Mouse (Mus musculus): ENCODE results near the gene Il21r. TPM values are rescaled to one million over a fixed set of nuclear protein-coding genes. Genes with fewer than 3 reads are reported as not detected.

The Il21r gene
- polyA plus RNA-seq, 1 experiment from 2014 or later = 0.55 TPM

DNA sequence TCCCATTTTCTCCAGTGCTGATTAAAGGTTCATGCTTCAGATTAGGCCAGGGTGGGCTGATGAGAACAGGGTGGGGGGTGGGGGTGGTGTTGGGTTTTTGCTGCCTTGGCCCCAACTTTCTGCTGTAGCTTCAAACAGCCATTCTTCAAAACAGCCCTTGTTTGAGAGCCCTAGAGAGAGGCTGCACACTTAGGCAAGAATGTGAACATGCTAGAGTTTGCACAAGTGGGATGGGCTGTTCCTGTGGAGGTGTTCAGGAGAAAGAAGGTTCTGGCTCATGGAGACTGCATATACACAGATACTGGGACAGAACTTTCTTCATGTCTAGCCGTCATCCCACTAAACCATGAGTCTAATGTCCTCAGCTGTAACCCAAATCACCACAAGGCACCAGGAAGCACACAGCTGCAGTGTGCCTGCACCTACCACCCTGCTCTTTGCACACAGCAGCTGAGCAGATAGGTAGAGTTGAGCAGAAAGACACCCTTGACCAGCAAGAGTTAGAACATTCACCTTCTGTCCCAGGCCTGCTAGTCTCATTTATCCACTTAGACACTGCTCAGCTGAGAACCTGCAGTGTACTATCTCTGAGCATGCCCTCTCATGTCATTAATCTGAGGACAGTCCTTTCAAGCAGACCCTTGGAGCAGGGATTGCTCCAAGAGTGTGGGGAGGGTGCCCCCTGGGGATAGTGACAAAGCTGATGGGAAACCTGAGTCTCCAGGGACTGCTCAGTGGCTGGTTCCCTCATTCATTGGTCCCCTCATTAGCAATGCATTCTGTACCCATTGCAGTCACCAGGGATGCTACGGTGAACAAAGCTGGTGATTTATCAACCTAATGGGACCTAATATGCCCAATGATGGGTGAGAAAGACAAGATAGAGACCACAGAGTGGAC is 3.3 kb downstream of the Il21r start:
- Histone ChIP-seq H3K4me1 (no peaks in the 10 kb centered on the region), H3K4me2 (replicated peaks) (no peak overlapping the region), H3K9ac (no peak overlapping the region), H3K36me3 (no peaks in the 10 kb centered on the region), H3K27me3 (no peaks in the 10 kb centered on the region), H3K9me3 (no peaks in the 10 kb centered on the region), H3K27ac (no peak overlapping the region), H3K4me3 (no peak overlapping the region)
- 80% methylated on average over 2 of the region's 2 CpGs for WGBS
- no peak for ATAC-seq (ENCODE audit: low FRiP score, low read depth)

DNA sequence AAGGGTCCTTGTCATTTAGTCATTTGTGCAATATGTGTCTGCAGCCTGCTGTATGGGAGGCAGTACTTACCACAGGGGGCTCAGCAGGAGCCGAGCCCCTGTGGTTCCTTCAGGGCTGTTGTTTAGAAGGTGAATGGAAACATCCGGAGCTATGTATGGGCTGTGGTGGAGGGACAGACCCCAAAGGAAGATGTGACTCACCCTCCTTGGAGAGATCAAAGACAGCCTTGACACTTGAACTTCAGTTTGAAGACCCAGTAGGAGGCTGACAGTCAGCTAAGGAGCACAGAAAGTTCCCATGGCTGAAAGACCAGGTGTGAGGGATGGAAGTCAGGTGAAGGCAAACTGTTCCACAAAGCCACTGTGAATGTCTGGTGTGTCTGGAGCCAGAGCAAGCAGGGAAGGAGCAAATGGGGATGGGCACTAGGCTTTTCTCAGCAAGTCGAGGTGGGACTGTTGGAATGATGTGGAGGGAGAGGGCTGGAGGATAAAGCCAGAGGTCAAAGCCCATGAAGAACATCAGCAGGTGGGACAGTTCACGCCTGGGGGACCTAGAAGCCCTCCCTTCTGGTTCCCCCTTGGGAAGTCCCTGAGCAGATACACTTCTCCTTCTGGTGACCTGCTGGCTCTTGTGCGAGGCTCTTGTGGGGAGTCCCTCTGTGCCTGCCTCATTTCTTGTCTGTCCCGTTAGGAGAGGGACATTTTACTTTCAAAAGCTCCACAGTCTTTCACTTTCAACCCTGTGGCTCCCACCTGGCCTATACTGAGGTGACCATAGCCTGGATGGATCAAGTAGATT is 4.4 kb downstream of the Il21r start:
- H3K4me1 ChIP-seq = no peaks in the 10 kb centered on the region
- no peaks in the 10 kb centered on the region for H3K27me3 ChIP-seq
- 55% methylated on average over 6 of the region's 6 CpGs for WGBS
- H3K4me3 ChIP-seq = no peak overlapping the region
- H3K9me3 ChIP-seq = no peaks in the 10 kb centered on the region
- H3K9ac ChIP-seq = no peak overlapping the region
- H3K4me2 ChIP-seq (replicated peaks) = no peak overlapping the region
- H3K36me3 ChIP-seq = no peaks in the 10 kb centered on the region
- ATAC-seq (ENCODE audit: low FRiP score, low read depth) = no peak
- no peak overlapping the region for H3K27ac ChIP-seq

DNA sequence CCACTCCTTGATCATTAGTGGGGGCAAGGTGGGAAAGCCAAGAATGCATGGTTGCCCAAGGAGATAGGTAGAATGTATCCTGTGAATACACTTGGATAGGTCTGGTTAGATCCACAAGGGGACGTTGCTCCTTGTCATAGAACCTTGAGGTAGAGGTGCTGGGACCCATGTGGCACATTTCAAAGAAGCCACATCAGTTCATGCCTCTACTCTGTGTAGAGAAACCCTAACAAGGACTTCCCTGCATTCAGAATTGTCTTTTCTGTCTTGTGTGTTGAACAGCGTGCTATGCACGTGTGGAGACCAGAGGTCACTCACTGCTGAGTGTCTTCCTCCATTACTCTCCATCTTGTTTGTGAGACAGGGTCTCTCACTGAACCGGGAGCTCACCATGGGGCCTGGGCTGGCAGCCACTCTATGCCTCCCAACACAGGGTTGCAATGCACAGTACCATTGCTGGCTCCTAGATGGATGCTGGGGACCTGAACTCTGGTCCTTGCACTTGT is 5.0 kb downstream of the Il21r start:
- no peak overlapping the region for H3K4me3 ChIP-seq
- no peak overlapping the region for H3K9ac ChIP-seq
- H3K4me1 ChIP-seq = no peaks in the 10 kb centered on the region
- no peaks in the 10 kb centered on the region for H3K36me3 ChIP-seq
- WGBS = 87% methylated on average over 4 of the region's 4 CpGs
- no peak for ATAC-seq (ENCODE audit: low FRiP score, low read depth)
- no peak overlapping the region for H3K4me2 ChIP-seq (replicated peaks)
- H3K27ac ChIP-seq = no peak overlapping the region
- no peaks in the 10 kb centered on the region for H3K9me3 ChIP-seq
- H3K27me3 ChIP-seq = no peaks in the 10 kb centered on the region

DNA sequence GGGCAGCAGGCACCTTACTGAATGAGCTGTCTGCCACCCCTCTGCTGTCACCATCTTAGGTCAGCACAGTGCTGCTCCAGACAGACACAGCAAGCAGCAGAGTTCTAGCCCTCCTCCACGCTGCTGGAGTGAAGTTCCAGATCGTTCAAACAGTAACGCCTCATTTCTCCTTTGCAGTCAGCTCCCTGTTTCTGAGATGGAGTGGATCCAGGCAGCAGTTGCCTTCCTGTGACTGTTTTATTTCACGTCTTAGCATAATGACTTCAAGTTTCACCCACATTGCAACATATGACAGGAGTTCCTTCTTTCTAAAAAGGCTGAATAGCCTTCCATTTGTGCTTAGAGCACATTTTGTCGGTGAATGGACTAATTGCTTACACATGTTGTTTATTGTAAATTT is 10.3 kb downstream of the Il21r start:
- H3K4me3 ChIP-seq = no peak overlapping the region
- H3K9me3 ChIP-seq = no peaks in the 10 kb centered on the region
- whole genome bisulfite sequencing = 64% methylated on average over 5 of the region's 5 CpGs
- H3K36me3 ChIP-seq = no peaks in the 10 kb centered on the region
- no peak overlapping the region for H3K4me2 ChIP-seq (replicated peaks)
- H3K4me1 ChIP-seq = no peaks in the 10 kb centered on the region
- no peaks in the 10 kb centered on the region for H3K27me3 ChIP-seq
- H3K27ac ChIP-seq = no peak overlapping the region
- ATAC-seq (ENCODE audit: low FRiP score, low read depth) = no peak
- no peak overlapping the region for H3K9ac ChIP-seq

DNA sequence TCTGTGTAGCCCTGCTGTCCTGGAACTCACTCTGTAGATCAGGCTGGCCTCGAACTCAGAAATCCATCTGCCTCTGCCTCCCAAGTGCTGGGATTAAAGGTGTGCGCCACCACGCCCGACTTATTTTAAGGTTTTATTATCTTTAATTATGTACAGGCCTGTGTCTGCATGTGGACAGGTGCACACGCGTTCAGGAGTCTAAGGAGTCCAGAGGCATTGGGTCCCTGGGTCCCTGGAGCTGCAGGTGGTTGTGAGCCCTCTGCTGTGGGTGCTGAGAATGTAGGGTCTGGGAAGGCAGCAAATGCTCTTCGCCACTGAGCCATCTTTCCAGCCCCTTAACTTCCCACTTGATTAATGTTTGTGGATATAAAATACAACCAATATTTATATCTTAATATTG is 12.2 kb downstream of the Il21r start:
- Histone ChIP-seq H3K36me3 (no peaks in the 10 kb centered on the region), H3K27me3 (no peaks in the 10 kb centered on the region), H3K9ac (no peak overlapping the region), H3K4me3 (no peak overlapping the region), H3K27ac (no peak overlapping the region), H3K9me3 (no peaks in the 10 kb centered on the region), H3K4me2 (replicated peaks) (no peak overlapping the region), H3K4me1 (no peaks in the 10 kb centered on the region)
- WGBS = 83% methylated on average over 7 of the region's 7 CpGs
- no peak for ATAC-seq (ENCODE audit: low FRiP score, low read depth)

DNA sequence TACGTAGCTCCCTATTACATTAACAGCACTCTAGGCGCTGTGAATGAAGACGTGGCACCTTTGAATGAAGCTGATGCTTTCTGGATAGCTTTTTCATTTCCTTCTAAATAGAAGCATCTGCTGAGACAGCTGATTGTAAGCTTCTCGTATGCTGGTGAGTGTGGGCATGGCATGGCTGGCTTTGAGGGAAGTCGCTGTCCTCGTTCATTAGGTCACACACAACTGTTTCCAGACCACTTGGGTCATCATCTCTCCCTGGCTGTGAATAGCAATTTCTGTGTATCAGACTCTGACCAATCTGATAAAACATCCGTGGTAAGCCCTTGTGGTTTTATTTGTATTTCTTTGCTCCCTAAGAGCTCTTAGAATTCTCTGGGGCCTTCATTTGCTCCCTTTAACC is 14.8 kb downstream of the Il21r start:
- Histone ChIP-seq H3K4me3 (no peak overlapping the region), H3K36me3 (no peaks in the 10 kb centered on the region), H3K9me3 (no peaks in the 10 kb centered on the region), H3K4me1 (no peaks in the 10 kb centered on the region), H3K9ac (no peak overlapping the region), H3K4me2 (replicated peaks) (no peak overlapping the region), H3K27ac (no peak overlapping the region), H3K27me3 (no peaks in the 10 kb centered on the region)
- no peak for ATAC-seq (ENCODE audit: low FRiP score, low read depth)
- WGBS = 76% methylated on average over 7 of the region's 7 CpGs

DNA sequence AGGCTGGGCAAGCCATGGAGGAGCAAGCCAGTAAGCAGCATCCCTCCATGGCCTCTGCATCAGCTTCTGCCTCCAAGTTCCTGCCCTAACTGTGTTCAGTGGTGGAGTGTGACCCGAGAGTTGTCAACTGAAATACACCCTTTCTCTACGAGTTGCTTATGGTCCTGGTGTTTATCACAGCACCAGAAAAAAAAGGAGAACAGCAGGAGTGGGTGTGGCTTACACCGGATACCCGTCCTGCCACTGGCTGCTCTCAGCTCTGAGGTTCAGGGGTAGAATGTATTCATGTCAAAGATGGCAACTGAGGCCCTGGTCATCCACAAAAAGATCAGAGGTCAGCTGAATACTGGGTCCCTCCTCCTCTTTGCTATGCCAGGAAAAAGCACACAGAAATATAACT is 16.8 kb downstream of the Il21r start:
- Histone ChIP-seq H3K36me3 (no peaks in the 10 kb centered on the region), H3K27ac (no peak overlapping the region), H3K4me2 (replicated peaks) (no peak overlapping the region), H3K9me3 (no peaks in the 10 kb centered on the region), H3K4me1 (no peaks in the 10 kb centered on the region), H3K4me3 (no peak overlapping the region), H3K27me3 (no peaks in the 10 kb centered on the region), H3K9ac (no peak overlapping the region)
- no peak for ATAC-seq (ENCODE audit: low FRiP score, low read depth)
- 74% methylated on average over 4 of the region's 4 CpGs for WGBS

DNA sequence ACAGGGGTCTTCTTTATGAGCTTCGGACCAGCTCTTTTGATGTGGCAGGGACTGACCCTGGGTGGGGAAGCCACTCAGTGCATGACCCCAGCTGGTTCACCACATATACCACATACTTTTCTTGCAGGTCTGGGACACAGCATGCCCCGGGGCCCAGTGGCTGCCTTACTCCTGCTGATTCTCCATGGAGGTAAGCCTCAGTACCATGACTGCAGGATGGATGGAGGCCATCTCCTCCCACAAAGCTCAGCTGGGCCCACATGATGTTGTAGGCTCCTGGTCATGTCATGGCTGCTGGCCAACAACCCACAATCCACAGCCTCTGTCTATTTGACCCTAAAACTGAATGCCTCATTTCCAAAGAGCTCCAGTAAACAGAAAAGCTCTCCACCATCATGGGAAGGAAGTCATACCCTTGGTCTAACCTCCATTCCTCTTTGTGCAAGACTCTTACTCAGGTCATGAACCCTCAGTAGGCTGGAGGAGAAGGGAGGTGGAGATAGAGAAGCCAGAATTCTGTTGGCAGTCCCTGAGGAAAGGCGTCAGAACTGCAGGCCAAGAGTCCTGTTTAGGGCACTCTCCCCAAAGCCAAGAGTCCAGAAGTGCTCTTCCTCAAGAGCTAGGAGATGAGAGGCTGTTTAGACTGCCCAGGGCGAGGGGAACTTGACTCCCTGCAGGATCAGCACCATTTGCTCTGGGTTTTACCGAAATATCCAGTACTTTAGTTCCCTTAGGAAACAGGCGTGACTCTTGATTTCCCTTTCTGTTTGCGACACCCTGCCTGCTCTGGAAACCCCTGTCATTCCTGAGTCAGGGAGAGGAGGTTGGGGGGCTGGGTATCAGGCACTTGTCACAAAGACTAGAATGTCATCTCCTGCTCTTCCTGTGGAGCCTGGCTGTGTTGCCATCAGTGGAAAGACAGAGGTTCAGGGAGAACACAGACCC is 19.8 kb downstream of the Il21r start:
- H3K27ac ChIP-seq = no peak overlapping the region
- H3K9ac ChIP-seq = no peak overlapping the region
- no peaks in the 10 kb centered on the region for H3K36me3 ChIP-seq
- H3K4me2 ChIP-seq (replicated peaks) = no peak overlapping the region
- no peaks in the 10 kb centered on the region for H3K4me1 ChIP-seq
- H3K27me3 ChIP-seq = no peaks in the 10 kb centered on the region
- WGBS = 64% methylated on average over 7 of the region's 7 CpGs
- no peaks in the 10 kb centered on the region for H3K9me3 ChIP-seq
- no peak overlapping the region for H3K4me3 ChIP-seq
- ATAC-seq (ENCODE audit: low FRiP score, low read depth) = no peak

DNA sequence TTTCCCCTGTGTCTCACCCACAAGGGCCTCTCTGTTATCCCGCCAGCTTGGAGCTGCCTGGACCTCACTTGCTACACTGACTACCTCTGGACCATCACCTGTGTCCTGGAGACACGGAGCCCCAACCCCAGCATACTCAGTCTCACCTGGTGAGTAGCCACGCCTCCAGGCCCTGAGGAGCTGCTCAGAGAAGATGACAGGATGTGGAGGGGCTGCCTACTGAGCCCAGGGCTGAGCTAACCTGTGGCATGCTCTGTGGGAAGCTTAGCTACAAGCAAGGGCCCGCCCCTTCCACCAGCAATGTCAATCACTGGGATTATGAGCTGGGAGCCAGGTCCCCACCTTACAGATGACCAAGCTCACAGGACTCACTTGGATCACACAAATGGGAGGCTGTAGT is 22.0 kb downstream of the Il21r start:
- H3K9ac ChIP-seq = no peak overlapping the region
- no peaks in the 10 kb centered on the region for H3K27me3 ChIP-seq
- H3K4me1 ChIP-seq = no peaks in the 10 kb centered on the region
- 66% methylated on average over 4 of the region's 4 CpGs for WGBS
- H3K36me3 ChIP-seq = no peaks in the 10 kb centered on the region
- no peak overlapping the region for H3K4me2 ChIP-seq (replicated peaks)
- no peak overlapping the region for H3K4me3 ChIP-seq
- no peaks in the 10 kb centered on the region for H3K9me3 ChIP-seq
- ATAC-seq (ENCODE audit: low FRiP score, low read depth) = no peak
- H3K27ac ChIP-seq = no peak overlapping the region

DNA sequence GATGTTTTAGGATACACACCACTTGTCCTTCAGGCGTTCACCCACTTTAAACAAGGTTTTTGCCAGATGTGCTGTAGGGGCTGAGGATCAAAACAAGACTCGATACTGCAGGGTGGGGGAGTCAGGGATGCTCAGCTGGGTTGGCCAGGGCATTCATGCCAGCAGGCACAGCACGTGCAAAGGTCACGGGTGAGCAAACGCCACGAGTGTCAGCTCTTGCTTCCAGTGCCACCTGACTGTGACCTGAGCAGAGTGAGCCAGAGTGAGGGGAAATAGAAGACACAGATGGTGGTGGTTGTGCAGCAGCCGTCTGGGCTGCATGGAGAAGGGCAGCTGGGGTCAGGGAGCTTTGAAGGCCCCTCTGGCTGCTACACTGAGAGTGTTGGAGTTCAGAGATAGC is 22.6 kb downstream of the Il21r start:
- H3K27me3 ChIP-seq = no peaks in the 10 kb centered on the region
- H3K4me1 ChIP-seq = no peaks in the 10 kb centered on the region
- H3K36me3 ChIP-seq = no peaks in the 10 kb centered on the region
- ATAC-seq (ENCODE audit: low FRiP score, low read depth) = no peak
- H3K4me2 ChIP-seq (replicated peaks) = no peak overlapping the region
- H3K4me3 ChIP-seq = no peak overlapping the region
- H3K9me3 ChIP-seq = no peaks in the 10 kb centered on the region
- H3K9ac ChIP-seq = no peak overlapping the region
- WGBS = 57% methylated on average over 7 of the region's 7 CpGs
- no peak overlapping the region for H3K27ac ChIP-seq

DNA sequence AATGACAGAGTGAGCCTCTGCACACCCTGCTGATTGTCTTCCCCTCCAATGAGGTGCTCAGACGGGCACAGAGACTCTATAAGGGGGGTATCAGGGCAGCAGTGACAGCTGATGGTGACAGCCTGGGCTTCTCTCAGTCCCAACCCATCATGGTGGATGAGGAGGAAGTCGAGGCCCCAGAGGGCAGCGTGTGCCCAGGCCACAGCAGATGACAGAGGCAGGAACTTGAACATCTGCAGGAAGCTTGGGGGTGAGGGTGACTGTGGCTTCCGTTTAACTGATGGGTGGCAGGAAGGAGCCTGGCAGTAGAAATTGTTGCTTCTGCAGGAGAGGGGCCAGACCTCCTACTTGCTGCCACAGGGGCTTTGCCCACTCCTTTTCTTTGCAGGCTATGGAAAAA is 27.1 kb downstream of the Il21r start:
- Histone ChIP-seq H3K4me3 (no peak overlapping the region), H3K27me3 (no peaks in the 10 kb centered on the region), H3K9ac (no peak overlapping the region), H3K9me3 (no peaks in the 10 kb centered on the region), H3K36me3 (no peaks in the 10 kb centered on the region), H3K4me1 (peaks cover 4% of the 10 kb centered on the region), H3K4me2 (replicated peaks) (no peak overlapping the region), H3K27ac (no peak overlapping the region)
- WGBS = 58% methylated on average over 4 of the region's 4 CpGs
- no peak for ATAC-seq (ENCODE audit: low FRiP score, low read depth)

DNA sequence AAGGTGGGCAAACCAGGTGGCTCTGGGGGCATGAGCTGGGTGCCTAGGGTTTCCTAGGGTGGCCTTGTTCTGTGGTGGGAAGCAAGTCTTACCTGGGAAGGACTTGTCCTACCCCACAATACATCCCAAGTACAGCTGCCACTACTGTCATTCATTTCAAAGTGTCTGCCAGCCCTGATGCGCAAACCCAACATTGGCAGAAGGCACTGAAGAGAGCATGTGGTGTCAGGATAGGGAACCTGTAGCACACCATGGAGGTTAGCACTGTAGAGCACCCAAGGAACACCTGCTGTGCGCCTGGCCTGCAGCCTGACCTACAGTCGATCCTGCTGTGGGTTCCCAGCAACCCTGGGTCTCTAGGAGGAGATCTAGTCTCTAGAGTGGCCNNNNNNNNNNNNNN is 27.8 kb downstream of the Il21r start:
- no peaks in the 10 kb centered on the region for H3K27me3 ChIP-seq

More for the DNA sequence above, 27.8 kb downstream of the Il21r start:
- WGBS = 83% methylated on average over 3 of the region's 3 CpGs
- H3K4me3 ChIP-seq = no peak overlapping the region
- no peak for ATAC-seq (ENCODE audit: low FRiP score, low read depth)
- peaks cover 11% of the 10 kb centered on the region for H3K4me1 ChIP-seq
- no peaks in the 10 kb centered on the region for H3K9me3 ChIP-seq
- H3K9ac ChIP-seq = no peak overlapping the region
- no peak overlapping the region for H3K4me2 ChIP-seq (replicated peaks)
- H3K27ac ChIP-seq = no peak overlapping the region
- no peaks in the 10 kb centered on the region for H3K36me3 ChIP-seq

Data from limb, embryonic 13.5 days (tissue).